ENCODE assay signal across 24 mouse cellular contexts in genomic region chr1:183175236-183175635, GRCm38 (mm10).
"Had no signal": no experiment of that assay in that cellular context is flagged by ENCODE, and none has a peak within 500 bp of the region (broad histone marks: within the 10 kb centered on the region; RNA-seq: fewer than 3 reads in every experiment).

No protein-coding gene starts in this region.

- H3K36me3 ChIP-seq: intestine, embryonic 15.5 days; limb, embryonic 15.5 days; midbrain, embryonic 13.5 days; neural tube, embryonic 13.5 days; stomach, embryonic 15.5 days had no signal

- H3K27me3 ChIP-seq: intestine, embryonic 15.5 days; limb, embryonic 12.5 days; limb, embryonic 15.5 days; midbrain, embryonic 13.5 days; neural tube, embryonic 13.5 days; stomach, embryonic 15.5 days had no signal

- H3K4me3 ChIP-seq: intestine, embryonic 15.5 days; layer of hippocampus, adult 2 months; left cerebral cortex, adult 2 months; limb, embryonic 12.5 days; limb, embryonic 15.5 days; midbrain, embryonic 13.5 days; myocyte; neural tube, embryonic 13.5 days; stomach, embryonic 15.5 days had no signal

- H3K4me2 ChIP-seq: intestine, embryonic 15.5 days; limb, embryonic 12.5 days; limb, embryonic 15.5 days; liver, embryonic 11.5 days; lung, embryonic 14.5 days; midbrain, embryonic 13.5 days; neural tube, embryonic 13.5 days; stomach, embryonic 15.5 days had no signal

- H3K9ac ChIP-seq: intestine, embryonic 15.5 days; limb, embryonic 12.5 days; limb, embryonic 15.5 days; liver, embryonic 14.5 days; liver, postnatal 0 days; lung, embryonic 14.5 days; midbrain, embryonic 13.5 days; neural tube, embryonic 13.5 days; stomach, embryonic 15.5 days had no signal

- H3K4me1 ChIP-seq: intestine, embryonic 15.5 days; midbrain, embryonic 13.5 days; stomach, embryonic 15.5 days had no signal

- H3K27ac ChIP-seq: intestine, embryonic 15.5 days; layer of hippocampus, adult 2 months; left cerebral cortex, adult 2 months; limb, embryonic 12.5 days; limb, embryonic 15.5 days; liver, embryonic 14.5 days; macrophage; midbrain, embryonic 13.5 days; neural tube, embryonic 13.5 days; stomach, embryonic 15.5 days had no signal

- H3K9me3 ChIP-seq: intestine, embryonic 15.5 days; limb, embryonic 12.5 days; limb, embryonic 15.5 days; midbrain, embryonic 13.5 days; neural tube, embryonic 13.5 days; stomach, embryonic 15.5 days had no signal

- ATAC-seq: intestine, embryonic 15.5 days; liver, postnatal 0 days; lung, postnatal 0 days; midbrain, embryonic 13.5 days; midbrain, embryonic 16.5 days had no signal

- DNase-seq: kidney, adult 18-20 months; kidney, postnatal 14 days; layer of hippocampus, adult 9-11 months; layer of hippocampus, postnatal 36 days; liver, postnatal 0 days; lung, embryonic 14.5 days; retina, postnatal 1 day; right cerebral cortex, postnatal 25 days; spleen, adult 18-20 months; thymus, postnatal 36 days had no signal
